Mouse (Mus musculus) heart, embryonic 10.5 days (tissue): ENCODE results near the gene Pcsk5. TPM values are rescaled to one million over a fixed set of nuclear protein-coding genes. Genes with fewer than 3 reads are reported as not detected.
A peak's percentile ranks its signal among the peaks of the same experiment; 100 is the strongest.

Experiments
- DNase-seq: peaks from one replicate; pipeline ENCODE4 v3.0.0-alpha.2; 2017; ENCODE audit warnings: low spot score
- H3K27ac ChIP-seq: fragments of 300-500 bp; sonication (generic); 2 replicates; pipeline ENCODE4 v1.5.1; 2016; ENCODE audit warnings: mild to moderate bottlenecking
- H3K27me3 ChIP-seq: fragments of 300-500 bp; sonication (generic); 2 replicates; pipeline ENCODE4 v1.6.1; 2016; ENCODE audit warnings: mild to moderate bottlenecking; ENCODE audit not compliant: poor library complexity, insufficient read depth, severe bottlenecking
- H3K36me3 ChIP-seq: fragments of 300-500 bp; sonication (generic); 2 replicates; pipeline ENCODE4 v1.6.1; 2016; ENCODE audit warnings: mild to moderate bottlenecking, moderate library complexity
- H3K4me1 ChIP-seq: fragments of 300-500 bp; sonication (generic); 2 replicates; pipeline ENCODE4 v1.6.1; 2016; ENCODE audit warnings: mild to moderate bottlenecking
- H3K4me3 ChIP-seq: fragments of 300-500 bp; sonication (generic); 2 replicates; pipeline ENCODE4 v1.5.1; 2016; ENCODE audit warnings: mild to moderate bottlenecking, moderate library complexity
- H3K9me3 ChIP-seq: fragments of 300-500 bp; sonication (generic); 2 replicates; pipeline ENCODE4 v1.6.1; 2016; ENCODE audit warnings: mild to moderate bottlenecking, moderate library complexity
- WGBS: fragments of 180-500 bp; shearing (Covaris S2); methylation state at CpG from one replicate; pipeline ENCODE4 v1.1.7; 2016; 5-methylcytosine and 5-hydroxymethylcytosine counted together
- polyA plus RNA-seq: library from polyadenylated mRNA; unstranded; fragments of >200 nt; fragmentation: Nextera tagmentation; extraction: Ambion mirVana; gene quantifications from 2 replicates; pipeline ENCODE4 v1.2.1, GENCODE M21; 2016

Gene Pcsk5
- polyA plus RNA-seq, 1 experiment from 2014 or later: 21.5 TPM

DNA sequence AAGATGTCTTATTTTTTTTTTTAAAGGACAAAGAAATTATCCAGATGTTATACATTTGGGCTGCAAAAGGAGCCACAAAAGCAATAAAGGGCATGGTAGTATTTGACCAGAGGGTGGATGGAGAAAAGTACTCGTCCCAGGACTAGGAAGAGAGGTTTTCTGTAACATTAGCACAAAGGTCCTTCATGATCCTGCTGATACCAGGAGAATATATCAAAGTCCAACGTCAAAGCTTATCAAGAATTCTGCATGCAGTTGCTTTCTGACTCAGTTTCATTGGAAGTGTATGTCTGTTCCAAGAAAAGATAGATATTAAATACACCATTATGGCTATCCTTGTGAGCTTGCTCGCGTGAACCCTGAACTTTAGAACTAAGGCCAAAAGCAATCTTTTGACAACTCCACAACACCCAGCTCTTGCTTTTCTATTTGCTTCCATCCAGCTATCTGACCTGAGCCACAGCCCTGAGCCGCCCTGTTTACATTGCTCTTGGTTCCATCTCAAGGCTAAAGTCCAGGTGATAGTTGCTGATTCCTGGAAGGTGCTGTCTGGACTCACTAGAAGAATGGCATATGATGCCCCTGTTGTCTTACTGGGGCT, 426.9 kb downstream of the Pcsk5 start:
- no peaks in the 10 kb centered on the region for H3K27me3 ChIP-seq
- no peak overlapping the region for H3K4me3 ChIP-seq
- no peaks in the 10 kb centered on the region for H3K36me3 ChIP-seq
- no peaks in the 10 kb centered on the region for H3K9me3 ChIP-seq
- no peak for DNase-seq
- no peak overlapping the region for H3K27ac ChIP-seq
- WGBS: 75% methylated on average over 5 of the region's 5 CpGs
- no peaks in the 10 kb centered on the region for H3K4me1 ChIP-seq

GRCm38 (mm10) chr19:17409351-17409750, 428.1 kb downstream of the Pcsk5 start:
- no peak for DNase-seq
- no peaks in the 10 kb centered on the region for H3K36me3 ChIP-seq
- H3K27me3 ChIP-seq: no peaks in the 10 kb centered on the region
- H3K27ac ChIP-seq: no peak overlapping the region
- H3K4me1 ChIP-seq: no peaks in the 10 kb centered on the region
- H3K4me3 ChIP-seq: no peak overlapping the region
- H3K9me3 ChIP-seq: no peaks in the 10 kb centered on the region
- 55% methylated on average over 3 of the region's 3 CpGs for WGBS

DNA sequence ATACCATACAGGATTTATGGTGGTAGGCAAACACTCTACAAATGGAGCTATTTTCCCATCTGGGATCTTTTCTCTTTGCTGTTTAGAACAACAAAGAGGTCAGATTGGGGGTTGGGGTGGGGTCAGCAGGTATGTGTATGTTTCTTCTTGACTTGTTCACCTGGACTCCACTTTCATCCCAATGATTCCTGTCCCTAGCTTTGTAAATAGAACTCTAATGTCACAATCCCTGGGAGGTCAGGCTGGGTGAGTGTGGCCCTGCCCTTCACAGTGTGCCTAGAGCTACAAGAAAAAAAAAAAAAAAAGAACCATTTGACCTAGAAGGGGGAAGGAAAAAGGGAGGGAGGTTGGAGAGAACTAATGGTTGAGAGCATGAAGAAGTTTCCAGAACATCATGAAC, 428.8 kb downstream of the Pcsk5 start:
- DNase-seq: no peak
- no peaks in the 10 kb centered on the region for H3K4me1 ChIP-seq
- no peaks in the 10 kb centered on the region for H3K9me3 ChIP-seq
- no peaks in the 10 kb centered on the region for H3K36me3 ChIP-seq
- no peaks in the 10 kb centered on the region for H3K27me3 ChIP-seq
- no peak overlapping the region for H3K4me3 ChIP-seq
- H3K27ac ChIP-seq: no peak overlapping the region

DNA sequence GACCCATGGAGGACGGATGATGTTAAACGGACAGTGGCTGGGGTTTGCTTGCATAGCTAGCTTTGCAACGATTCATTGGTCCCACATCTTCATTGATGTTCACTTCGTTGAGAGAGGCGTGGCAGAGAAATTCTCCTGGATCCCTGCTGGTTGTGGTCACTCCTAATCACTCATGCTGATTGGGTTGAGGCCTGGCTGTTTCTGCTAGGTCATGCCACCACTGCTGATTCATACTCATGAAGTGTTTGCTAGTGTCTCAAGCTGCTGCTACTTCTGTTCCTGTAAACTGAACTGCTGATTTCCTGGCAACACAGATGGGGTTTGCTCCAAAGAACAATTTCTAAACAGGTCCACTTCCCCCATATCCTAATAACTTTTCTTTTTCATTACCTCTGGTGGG, 430.6 kb downstream of the Pcsk5 start:
- H3K4me3 ChIP-seq: no peak overlapping the region

DNA sequence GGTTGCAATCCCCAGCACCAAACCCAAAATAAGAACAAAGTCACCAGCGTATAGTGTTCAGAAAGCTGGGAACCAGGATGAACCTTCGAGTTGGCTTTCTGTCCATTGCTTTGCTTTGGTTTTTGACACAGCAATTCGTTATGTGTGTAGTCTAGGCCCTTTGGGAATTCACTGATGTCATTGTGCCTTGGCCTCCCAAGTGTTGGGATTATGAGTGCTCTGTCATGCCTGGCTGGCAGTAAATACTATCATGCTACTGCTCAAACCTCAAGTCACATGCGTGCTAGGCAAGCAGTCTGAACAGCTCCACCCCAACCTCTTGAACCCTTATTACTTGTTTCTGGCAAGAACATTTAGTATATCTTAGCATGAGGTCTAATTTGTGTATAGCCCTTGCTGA, 434.3 kb downstream of the Pcsk5 start:
- no peak for DNase-seq
- 84% methylated on average over 4 of the region's 4 CpGs for WGBS
- H3K4me1 ChIP-seq: no peaks in the 10 kb centered on the region

More for the DNA sequence above, 430.6 kb downstream of the Pcsk5 start:
- Histone ChIP-seq H3K27me3 (no peaks in the 10 kb centered on the region), H3K9me3 (no peaks in the 10 kb centered on the region), H3K4me1 (no peaks in the 10 kb centered on the region), H3K27ac (no peak overlapping the region), H3K36me3 (no peaks in the 10 kb centered on the region)
- 77% methylated on average over 5 of the region's 5 CpGs for WGBS
- DNase-seq: no peak

GRCm38 (mm10) chr19:17400571-17400970, 436.9 kb downstream of the Pcsk5 start:
- Histone ChIP-seq H3K4me3 (no peak overlapping the region), H3K27ac (no peak overlapping the region), H3K36me3 (peaks cover 30% of the 10 kb centered on the region), H3K4me1 (no peaks in the 10 kb centered on the region), H3K27me3 (no peaks in the 10 kb centered on the region), H3K9me3 (no peaks in the 10 kb centered on the region)
- WGBS: 81% methylated on average over 4 of the region's 4 CpGs
- no peak for DNase-seq

More for the DNA sequence above, 434.3 kb downstream of the Pcsk5 start:
- Histone ChIP-seq H3K27ac (no peak overlapping the region), H3K27me3 (no peaks in the 10 kb centered on the region), H3K4me3 (no peak overlapping the region), H3K36me3 (peaks cover 22% of the 10 kb centered on the region), H3K9me3 (no peaks in the 10 kb centered on the region)

DNA sequence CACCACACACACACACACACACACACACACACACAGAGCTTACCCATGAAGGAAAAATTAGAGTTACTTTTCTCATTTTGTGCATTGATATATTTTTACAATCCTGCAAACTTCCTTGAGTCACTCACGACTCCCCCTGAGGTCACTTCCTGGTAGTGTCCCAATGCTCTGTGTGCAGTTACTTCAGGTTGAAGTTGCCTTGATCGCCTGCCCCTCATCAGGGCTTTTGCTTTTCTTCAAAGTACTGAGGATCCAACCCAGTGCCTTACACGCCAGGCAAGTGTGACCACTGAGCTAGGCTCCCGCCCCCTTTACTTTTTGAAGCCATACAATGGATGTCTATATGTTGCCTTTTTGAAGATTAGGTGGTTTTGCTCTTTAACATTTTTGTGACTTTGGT, 437.5 kb downstream of the Pcsk5 start:
- peaks cover 30% of the 10 kb centered on the region for H3K36me3 ChIP-seq
- peaks cover 1% of the 10 kb centered on the region; the same call in 1 of the 2 replicates for H3K4me1 ChIP-seq
- 82% methylated on average over 4 of the region's 4 CpGs for WGBS
- no peaks in the 10 kb centered on the region for H3K27me3 ChIP-seq
- no peak for DNase-seq
- no peak overlapping the region for H3K4me3 ChIP-seq
- H3K9me3 ChIP-seq: no peaks in the 10 kb centered on the region
- H3K27ac ChIP-seq: no peak overlapping the region

DNA sequence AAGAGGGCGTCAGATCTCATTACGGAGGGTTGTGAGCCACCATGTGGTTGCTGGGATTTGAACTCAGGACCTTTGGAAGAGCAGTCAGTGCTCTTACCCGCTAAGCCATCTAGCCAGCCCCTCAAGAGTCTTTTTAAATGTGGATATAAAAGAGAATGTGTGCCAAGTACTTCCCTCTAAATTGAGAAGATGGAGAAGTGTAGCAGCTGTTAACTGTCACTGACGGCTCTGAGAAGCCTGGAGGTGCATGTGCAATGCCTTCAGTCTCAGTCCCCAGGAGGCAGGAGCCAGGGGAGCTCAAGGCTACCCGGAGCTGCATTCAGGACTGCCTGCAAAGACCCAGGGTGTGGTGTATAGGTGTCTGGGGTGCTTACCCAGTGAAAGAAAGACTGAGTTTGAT, 439.5 kb downstream of the Pcsk5 start:
- Histone ChIP-seq H3K4me1 (peaks cover 5% of the 10 kb centered on the region; the same call in 1 of the 2 replicates), H3K9me3 (no peaks in the 10 kb centered on the region)
- WGBS: 74% methylated on average over 5 of the region's 5 CpGs

GRCm38 (mm10) chr19:17396802-17397201, 440.6 kb downstream of the Pcsk5 start:
- no peak overlapping the region for H3K27ac ChIP-seq

More for the DNA sequence above, 439.5 kb downstream of the Pcsk5 start:
- Histone ChIP-seq H3K4me3 (no peak overlapping the region), H3K36me3 (peaks cover 30% of the 10 kb centered on the region), H3K27ac (no peak overlapping the region), H3K27me3 (peaks cover 5% of the 10 kb centered on the region; the same call in 1 of the 2 replicates)
- no peak for DNase-seq

GRCm38 (mm10) chr19:17393841-17394591, 443.4 kb downstream of the Pcsk5 start, which contains the start of gene Rfk:
TSS of gene Rfk (plus strand) at chr19:17394043.
- WGBS: under 1% methylated on average over 78 of the region's 83 CpGs
- Histone ChIP-seq H3K36me3 (peaks cover 14% of the 10 kb centered on the region), H3K27me3 (peaks cover 18% of the 10 kb centered on the region), H3K4me3 (peak within 1 kb of the TSS; percentile 86), H3K4me1 (peaks cover 5% of the 10 kb centered on the region; the same call in 1 of the 2 replicates), H3K27ac (peak within 1 kb of the TSS; percentile 91), H3K9me3 (no peaks in the 10 kb centered on the region)
- DNase-seq: peak; percentile 96

More at GRCm38 (mm10) chr19:17396802-17397201, 440.6 kb downstream of the Pcsk5 start:
- H3K9me3 ChIP-seq: no peaks in the 10 kb centered on the region
- no peak overlapping the region for H3K4me3 ChIP-seq
- DNase-seq: no peak
- WGBS: 58% methylated on average over 4 of the region's 4 CpGs
- H3K4me1 ChIP-seq: peaks cover 5% of the 10 kb centered on the region; the same call in 1 of the 2 replicates
- peaks cover 30% of the 10 kb centered on the region for H3K36me3 ChIP-seq
- peaks cover 14% of the 10 kb centered on the region for H3K27me3 ChIP-seq

GRCm38 (mm10) chr19:17392866-17393265, 444.6 kb downstream of the Pcsk5 start:
- Histone ChIP-seq H3K36me3 (peaks cover 4% of the 10 kb centered on the region; the same call in 1 of the 2 replicates), H3K9me3 (no peaks in the 10 kb centered on the region), H3K27ac (no peak overlapping the region), H3K27me3 (peaks cover 18% of the 10 kb centered on the region), H3K4me3 (peak overlapping the region; percentile 86; the same call in 1 of the 2 replicates), H3K4me1 (peaks cover 5% of the 10 kb centered on the region; the same call in 1 of the 2 replicates)
- no peak for DNase-seq
- WGBS: 12% methylated on average over 3 of the region's 3 CpGs

- 23% methylated on average over 2 of the region's 2 CpGs for WGBS
- Histone ChIP-seq H3K4me1 (no peaks in the 10 kb centered on the region; the same call in 1 of the 2 replicates), H3K4me3 (no peak overlapping the region), H3K27me3 (peaks cover 18% of the 10 kb centered on the region), H3K36me3 (no peaks in the 10 kb centered on the region), H3K9me3 (no peaks in the 10 kb centered on the region), H3K27ac (no peak overlapping the region)
- no peak for DNase-seq
These were observed 449.0 kb downstream of the Pcsk5 start for GRCm38 (mm10) chr19:17388404-17388803.

GRCm38 (mm10) chr19:17386424-17386823, 451.0 kb downstream of the Pcsk5 start:
- no peak overlapping the region for H3K27ac ChIP-seq
- no peaks in the 10 kb centered on the region for H3K9me3 ChIP-seq
- DNase-seq: no peak
- H3K36me3 ChIP-seq: no peaks in the 10 kb centered on the region
- peaks cover under 1% of the 10 kb centered on the region; the same call in 1 of the 2 replicates for H3K27me3 ChIP-seq
- WGBS: 70% methylated on average over 6 of the region's 6 CpGs
- H3K4me3 ChIP-seq: no peak overlapping the region
- H3K4me1 ChIP-seq: no peaks in the 10 kb centered on the region; the same call in 1 of the 2 replicates
